Mouse (Mus musculus) liver, embryonic 13.5 days (tissue): ENCODE data around the gene Med13l. TPM values are rescaled to one million over a fixed set of nuclear protein-coding genes. Genes with fewer than 3 reads are reported as not detected.
A peak's percentile ranks its signal among the peaks of the same experiment; 100 is the strongest.

Source experiments
- ATAC-seq: fragments of 200-750 bp; cut with Nextera tagmentation; 2 replicates; pipeline ENCODE4 v1.8.0; 2017; ENCODE audit warnings: low read depth, mild to moderate bottlenecking, moderate number of reproducible peaks, moderate library complexity
- DNase-seq: peaks from one replicate; pipeline ENCODE4 v3.0.0; 2022
- H3K27ac ChIP-seq: fragments of 300-500 bp; sonication (generic); 2 replicates; pipeline ENCODE4 v1.5.1; 2015; ENCODE audit warnings: moderate library complexity, mild to moderate bottlenecking, inconsistent platforms
- H3K27me3 ChIP-seq: fragments of 300-500 bp; sonication (generic); 2 replicates; pipeline ENCODE4 v1.6.1; 2015; ENCODE audit warnings: mild to moderate bottlenecking, inconsistent platforms
- H3K36me3 ChIP-seq: fragments of 300-500 bp; sonication (generic); 2 replicates; pipeline ENCODE4 v1.6.1; 2015; ENCODE audit warnings: mild to moderate bottlenecking, inconsistent platforms
- H3K4me1 ChIP-seq: fragments of 300-500 bp; sonication (generic); replicated peaks from 2 replicates; pipeline ENCODE4 v1.6.1; 2015; ENCODE audit warnings: inconsistent platforms
- H3K4me2 ChIP-seq: fragments of 300-500 bp; sonication (generic); 2 replicates; pipeline ENCODE4 v1.6.1; 2015; ENCODE audit warnings: inconsistent platforms, mild to moderate bottlenecking, moderate library complexity
- H3K4me3 ChIP-seq: fragments of 300-500 bp; sonication (generic); replicated peaks from 2 replicates; pipeline ENCODE4 v1.5.1; 2015; ENCODE audit warnings: mild to moderate bottlenecking, inconsistent platforms
- H3K9ac ChIP-seq: fragments of 300-500 bp; sonication (generic); 2 replicates; pipeline ENCODE4 v1.6.1; 2015; ENCODE audit warnings: mild to moderate bottlenecking, inconsistent platforms
- H3K9me3 ChIP-seq: fragments of 300-500 bp; sonication (generic); replicated peaks from 2 replicates; pipeline ENCODE4 v1.6.1; 2016; ENCODE audit warnings: inconsistent platforms
- WGBS: fragments of 180-500 bp; shearing (Covaris S2); methylation state at CpG from one replicate; pipeline ENCODE4 v1.1.7; 2015; ENCODE audit not compliant: insufficient replicate concordance; 5-methylcytosine and 5-hydroxymethylcytosine counted together
- polyA plus RNA-seq: library from polyadenylated mRNA; unstranded; fragments of >200 nt; fragmentation: Nextera tagmentation; extraction: Ambion mirVana; gene quantifications from 2 replicates; pipeline ENCODE4 v1.2.1, GENCODE M21; 2015

The Med13l gene
- polyA plus RNA-seq, 1 experiment from 2014 or later: 10.1 TPM

DNA sequence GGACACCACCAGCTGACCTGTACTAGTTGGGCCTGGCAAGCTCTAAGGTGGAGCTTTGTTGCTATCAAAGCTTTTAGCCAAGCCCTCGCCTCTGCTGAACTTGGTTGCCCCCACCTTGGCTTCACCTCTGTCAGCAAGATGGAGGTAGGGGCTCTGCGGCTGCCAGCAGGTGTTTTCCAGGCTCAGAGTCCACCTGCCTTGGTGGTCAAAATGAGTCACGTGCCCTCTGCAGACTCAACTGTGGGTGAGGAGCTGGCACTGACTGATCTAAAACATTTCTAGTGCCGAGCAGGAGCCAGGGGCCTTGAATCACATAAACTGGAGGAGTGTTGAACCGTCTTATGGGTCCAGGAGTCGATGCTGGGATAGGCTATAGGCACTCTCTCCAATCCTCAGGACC lies 34.8 kb upstream of the Med13l start:
- Histone ChIP-seq H3K9me3 (no peaks in the 10 kb centered on the region), H3K27ac (no peak overlapping the region), H3K27me3 (peaks cover 75% of the 10 kb centered on the region), H3K36me3 (no peaks in the 10 kb centered on the region), H3K9ac (no peak overlapping the region), H3K4me3 (no peak overlapping the region), H3K4me2 (no peak overlapping the region), H3K4me1 (no peaks in the 10 kb centered on the region)
- ATAC-seq (no peak), DNase-seq (no peak)
- 71% methylated on average over 6 of the region's 6 CpGs for WGBS

DNA sequence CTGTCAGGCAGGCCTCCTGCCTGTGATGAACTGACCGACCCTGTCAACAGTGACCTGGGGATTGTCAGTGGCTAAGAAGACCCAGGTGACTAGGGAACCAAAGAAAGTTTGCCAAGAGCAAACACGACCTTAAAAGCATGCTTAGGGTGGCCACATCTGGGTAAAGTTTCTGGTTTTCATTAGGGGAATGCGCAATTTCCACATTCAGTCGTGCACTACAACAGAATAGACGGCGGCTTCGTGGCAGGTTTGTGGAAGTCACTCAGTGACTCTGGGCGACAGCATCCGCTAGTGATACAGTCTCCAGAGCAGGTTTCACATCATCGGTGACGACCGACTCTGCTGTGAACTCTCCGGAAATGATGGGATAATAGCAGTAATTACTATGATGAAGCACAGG lies 34.0 kb upstream of the Med13l start:
- Histone ChIP-seq H3K27ac (no peak overlapping the region), H3K4me3 (no peak overlapping the region), H3K9me3 (no peaks in the 10 kb centered on the region), H3K36me3 (no peaks in the 10 kb centered on the region), H3K9ac (no peak overlapping the region), H3K27me3 (peaks cover 74% of the 10 kb centered on the region), H3K4me1 (no peaks in the 10 kb centered on the region), H3K4me2 (no peak overlapping the region)
- 75% methylated on average over 13 of the region's 13 CpGs for WGBS
- DNase-seq (no peak), ATAC-seq (no peak)

DNA sequence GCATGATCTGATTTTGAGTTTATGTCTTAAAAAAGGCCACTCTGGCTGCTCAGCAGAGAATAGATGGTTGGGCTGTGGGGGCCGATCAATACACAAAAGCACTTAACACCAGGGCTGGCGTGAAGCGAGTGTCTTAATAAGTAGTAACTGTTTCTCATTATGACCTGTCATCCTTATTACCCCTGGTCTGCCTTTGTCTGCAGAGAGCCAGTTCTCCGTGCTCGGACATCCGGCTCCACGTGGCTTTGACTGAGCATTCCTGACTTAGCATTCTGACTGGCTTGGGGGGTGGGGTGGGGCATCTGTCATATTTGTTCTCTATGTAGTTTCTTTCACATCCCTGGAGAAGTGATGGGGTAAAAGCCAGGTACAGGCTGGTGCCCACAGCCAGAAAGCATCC lies 31.2 kb upstream of the Med13l start:
- Histone ChIP-seq H3K4me3 (no peak overlapping the region), H3K4me1 (no peaks in the 10 kb centered on the region), H3K4me2 (no peak overlapping the region), H3K27me3 (peaks cover 81% of the 10 kb centered on the region), H3K27ac (no peak overlapping the region), H3K36me3 (no peaks in the 10 kb centered on the region), H3K9me3 (no peaks in the 10 kb centered on the region), H3K9ac (no peak overlapping the region)
- DNase-seq (no peak), ATAC-seq (no peak)
- whole genome bisulfite sequencing: 66% methylated on average over 7 of the region's 7 CpGs

DNA sequence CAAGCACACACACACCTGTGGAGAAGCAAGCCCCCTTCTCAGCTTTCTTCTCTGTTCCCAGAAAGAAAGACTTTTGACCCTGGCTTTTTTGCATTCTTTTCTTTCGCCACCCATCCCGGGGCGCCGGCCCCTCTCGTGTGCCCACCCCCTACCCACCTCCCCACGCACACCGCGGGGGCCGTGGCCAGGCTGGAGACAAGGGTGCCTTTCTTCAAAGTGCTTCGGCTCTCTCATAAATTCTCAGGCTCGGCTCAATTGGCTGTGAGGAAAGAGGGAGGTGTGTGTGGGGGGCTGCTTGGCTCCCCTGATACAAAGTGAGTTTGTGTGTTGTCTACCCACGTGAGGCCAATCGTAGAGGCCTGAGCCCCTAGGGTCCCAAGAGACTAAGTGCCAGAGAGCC lies 28.4 kb upstream of the Med13l start:
- H3K9me3 ChIP-seq: no peaks in the 10 kb centered on the region
- no peak overlapping the region for H3K9ac ChIP-seq
- no peaks in the 10 kb centered on the region for H3K36me3 ChIP-seq
- no peaks in the 10 kb centered on the region for H3K4me1 ChIP-seq
- ATAC-seq: no peak
- 26% methylated on average over 13 of the region's 13 CpGs for WGBS
- H3K27ac ChIP-seq: no peak overlapping the region
- peaks cover 83% of the 10 kb centered on the region for H3K27me3 ChIP-seq
- no peak overlapping the region for H3K4me3 ChIP-seq
- DNase-seq: no peak
- no peak overlapping the region for H3K4me2 ChIP-seq

GRCm38 (mm10) chr5:118532659-118533058 lies 27.8 kb upstream of the Med13l start:
- Histone ChIP-seq H3K27me3 (peaks cover 89% of the 10 kb centered on the region), H3K27ac (no peak overlapping the region), H3K4me3 (no peak overlapping the region), H3K4me1 (no peaks in the 10 kb centered on the region), H3K9ac (no peak overlapping the region), H3K9me3 (no peaks in the 10 kb centered on the region), H3K4me2 (no peak overlapping the region), H3K36me3 (no peaks in the 10 kb centered on the region)
- ATAC-seq (no peak), DNase-seq (no peak)
- 45% methylated on average over 15 of the region's 15 CpGs for WGBS

DNA sequence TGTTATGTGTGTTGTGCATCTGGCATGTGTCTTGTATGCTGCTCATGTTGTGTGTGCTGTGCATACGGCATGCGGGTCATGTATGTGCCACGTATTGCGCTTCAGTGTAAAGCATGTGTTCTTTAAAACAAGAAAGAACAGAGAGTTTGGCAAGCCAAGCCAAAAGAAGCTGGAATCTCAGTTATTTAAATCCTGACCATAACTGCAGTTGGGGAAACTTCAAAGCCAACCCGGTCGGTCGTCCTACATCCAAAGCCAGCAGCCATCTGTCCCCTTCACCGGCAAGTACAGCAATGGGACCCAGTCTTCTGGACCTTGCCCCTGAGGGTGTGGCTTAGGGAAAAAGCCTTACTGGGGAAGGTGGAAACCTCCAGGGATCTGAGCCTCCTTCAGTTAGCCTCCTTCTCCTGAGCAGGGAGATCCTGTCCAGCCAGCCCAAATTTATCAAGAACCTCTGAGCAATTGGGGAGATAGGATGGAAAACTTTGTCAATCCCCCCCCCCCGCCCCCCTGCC lies 26.0 kb upstream of the Med13l start:
- no peak overlapping the region for H3K27ac ChIP-seq
- peaks cover 85% of the 10 kb centered on the region for H3K27me3 ChIP-seq
- H3K4me1 ChIP-seq: no peaks in the 10 kb centered on the region
- ATAC-seq (no peak), DNase-seq (no peak)
- no peak overlapping the region for H3K9ac ChIP-seq
- WGBS: 67% methylated on average over 9 of the region's 9 CpGs
- H3K4me3 ChIP-seq: no peak overlapping the region
- no peaks in the 10 kb centered on the region for H3K9me3 ChIP-seq
- no peaks in the 10 kb centered on the region for H3K36me3 ChIP-seq
- H3K4me2 ChIP-seq: no peak overlapping the region

GRCm38 (mm10) chr5:118535130-118535529 lies 25.3 kb upstream of the Med13l start:
- no peak for ATAC-seq
- Histone ChIP-seq H3K27me3 (peaks cover 85% of the 10 kb centered on the region), H3K9ac (no peak overlapping the region), H3K27ac (no peak overlapping the region), H3K9me3 (no peaks in the 10 kb centered on the region), H3K36me3 (no peaks in the 10 kb centered on the region), H3K4me1 (no peaks in the 10 kb centered on the region), H3K4me3 (no peak overlapping the region), H3K4me2 (no peak overlapping the region)
- 50% methylated on average over 8 of the region's 8 CpGs for WGBS
- no peak for DNase-seq

DNA sequence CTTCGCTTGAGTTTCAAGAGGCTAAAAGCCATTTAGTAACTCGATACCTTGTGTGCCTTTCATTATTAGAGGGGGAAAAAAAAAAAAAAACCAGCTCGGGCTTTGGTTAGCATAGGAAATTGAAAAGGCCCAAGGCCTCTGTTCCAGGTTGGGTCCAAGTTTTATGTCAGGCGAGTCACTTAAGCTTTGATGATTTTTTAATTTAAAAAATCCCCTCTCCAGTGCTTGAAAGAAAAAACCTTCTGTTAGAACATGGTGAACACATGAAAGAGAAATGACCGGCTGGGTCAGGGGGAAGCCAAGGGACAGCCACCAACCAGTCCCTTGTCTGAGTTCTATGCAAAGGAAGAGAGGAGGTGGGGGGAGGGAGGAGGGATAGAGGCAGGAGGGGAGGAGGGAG lies 22.0 kb upstream of the Med13l start:
- H3K9ac ChIP-seq: no peak overlapping the region
- H3K27ac ChIP-seq: no peak overlapping the region
- 56% methylated on average over 5 of the region's 5 CpGs for WGBS
- no peaks in the 10 kb centered on the region for H3K4me1 ChIP-seq
- peaks cover 61% of the 10 kb centered on the region for H3K27me3 ChIP-seq
- no peak overlapping the region for H3K4me2 ChIP-seq
- H3K36me3 ChIP-seq: no peaks in the 10 kb centered on the region
- ATAC-seq: no peak
- no peak overlapping the region for H3K4me3 ChIP-seq
- no peak for DNase-seq
- no peaks in the 10 kb centered on the region for H3K9me3 ChIP-seq

DNA sequence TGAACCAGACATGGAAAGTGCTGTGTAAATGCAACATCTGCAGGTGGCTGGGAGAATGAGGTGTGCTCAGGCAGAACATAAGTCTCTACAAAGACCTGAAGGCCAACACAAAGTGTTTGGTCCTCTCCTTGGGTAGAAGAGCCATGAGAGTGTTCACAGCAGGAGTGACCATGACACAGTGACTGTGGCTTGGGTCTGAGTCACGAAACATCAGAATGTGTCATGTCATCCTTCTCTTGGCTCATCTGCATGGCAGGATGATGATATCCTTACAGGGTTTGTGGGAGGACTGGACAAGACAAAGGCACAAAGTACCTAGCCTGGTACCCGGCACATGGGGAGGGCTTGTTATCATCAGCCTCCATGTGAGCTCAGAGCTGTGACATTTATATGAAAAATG lies 16.7 kb upstream of the Med13l start:
- Histone ChIP-seq H3K4me1 (0 out of 2 replicates have a peak, but pooled peaks cover 3% of the 10 kb centered on the region), H3K27ac (no peak overlapping the region), H3K9me3 (no peaks in the 10 kb centered on the region), H3K4me3 (no peak overlapping the region), H3K27me3 (peaks cover 32% of the 10 kb centered on the region), H3K4me2 (no peak overlapping the region), H3K36me3 (no peaks in the 10 kb centered on the region), H3K9ac (no peak overlapping the region)
- DNase-seq (no peak), ATAC-seq (0 out of 2 replicates have a peak, but pooled peaks have one; percentile 26)
- 56% methylated on average over 2 of the region's 2 CpGs for WGBS

- no peak overlapping the region for H3K27ac ChIP-seq
- peaks cover 2% of the 10 kb centered on the region; the same call in 1 of the 2 replicates for H3K4me1 ChIP-seq
- no peak for ATAC-seq
- WGBS: 46% methylated on average over 5 of the region's 5 CpGs
- H3K9me3 ChIP-seq: 0 out of 2 replicates have a peak, but pooled peaks cover 4% of the 10 kb centered on the region
- DNase-seq: no peak
- H3K36me3 ChIP-seq: no peaks in the 10 kb centered on the region
- no peak overlapping the region for H3K4me3 ChIP-seq
- no peak overlapping the region for H3K4me2 ChIP-seq
- no peak overlapping the region for H3K9ac ChIP-seq
- peaks cover 9% of the 10 kb centered on the region; the same call in 1 of the 2 replicates for H3K27me3 ChIP-seq
Measured at GRCm38 (mm10) chr5:118550493-118550892, 10.0 kb upstream of the Med13l start.

- Histone ChIP-seq H3K4me3 (no peak overlapping the region), H3K27ac (no peak overlapping the region), H3K4me1 (peaks cover 20% of the 10 kb centered on the region), H3K9me3 (0 out of 2 replicates have a peak, but pooled peaks cover 4% of the 10 kb centered on the region), H3K36me3 (no peaks in the 10 kb centered on the region), H3K4me2 (no peak overlapping the region), H3K9ac (no peak overlapping the region), H3K27me3 (peaks cover 13% of the 10 kb centered on the region; the same call in 1 of the 2 replicates)
- DNase-seq: no peak
- no peak for ATAC-seq
Measured at GRCm38 (mm10) chr5:118553290-118553689, 7.2 kb upstream of the Med13l start.

DNA sequence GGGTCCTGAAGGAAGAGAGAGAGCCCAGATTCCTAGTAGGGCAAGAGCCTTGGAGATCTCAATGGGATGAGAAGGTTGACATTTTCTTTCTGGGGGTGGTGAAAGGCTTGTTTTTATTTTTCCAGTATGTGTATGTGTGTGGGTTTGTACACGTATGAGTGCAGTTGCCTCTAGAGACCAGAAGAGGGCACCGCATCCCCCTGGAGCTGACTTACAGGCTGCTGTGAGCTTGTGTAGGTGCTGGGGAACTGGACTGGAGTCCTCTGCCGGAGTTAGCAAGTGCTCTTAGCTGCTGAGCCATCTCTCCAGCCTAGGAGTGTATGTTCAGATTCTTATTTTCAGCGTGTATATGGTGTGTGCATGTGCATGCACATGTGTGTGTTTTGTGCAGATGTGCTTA lies 5.2 kb upstream of the Med13l start:
- Histone ChIP-seq H3K27ac (no peak overlapping the region), H3K9ac (no peak overlapping the region), H3K4me3 (no peak overlapping the region), H3K4me1 (peaks cover 32% of the 10 kb centered on the region), H3K36me3 (no peaks in the 10 kb centered on the region), H3K9me3 (0 out of 2 replicates have a peak, but pooled peaks cover 4% of the 10 kb centered on the region), H3K4me2 (no peak overlapping the region), H3K27me3 (peaks cover 10% of the 10 kb centered on the region)
- no peak for ATAC-seq
- DNase-seq: no peak
- 88% methylated on average over 4 of the region's 4 CpGs for WGBS
